Mouse (Mus musculus) hindbrain, embryonic 16.5 days (tissue): ENCODE results near the gene Mgll. TPM values are rescaled to one million over a fixed set of nuclear protein-coding genes. Genes with fewer than 3 reads are reported as not detected.

Source experiments
- ATAC-seq: fragments of 200-750 bp; cut with Nextera tagmentation; 2 replicates; pipeline ENCODE4 v1.8.0; 2017; ENCODE audit warnings: moderate TSS enrichment, moderate library complexity
- H3K27ac ChIP-seq: fragments of 300-500 bp; sonication (generic); 2 replicates; pipeline ENCODE4 v1.5.1; 2014; ENCODE audit warnings: low read depth, mild to moderate bottlenecking, control low read depth, low read length, moderate library complexity
- H3K27me3 ChIP-seq: fragments of 300-500 bp; sonication (generic); replicated peaks from 2 replicates; pipeline ENCODE4 v1.6.1; 2014; ENCODE audit warnings: low read length; ENCODE audit not compliant: control insufficient read depth, insufficient read depth
- H3K36me3 ChIP-seq: fragments of 300-500 bp; sonication (generic); 2 replicates; pipeline ENCODE4 v1.6.1; 2014; ENCODE audit warnings: mild to moderate bottlenecking, low read length, moderate library complexity, mixed read lengths; ENCODE audit not compliant: control insufficient read depth, insufficient read depth
- H3K4me1 ChIP-seq: fragments of 300-500 bp; sonication (generic); 2 replicates; pipeline ENCODE4 v1.6.1; 2014; ENCODE audit warnings: low read depth, low read length; ENCODE audit not compliant: control insufficient read depth, insufficient read depth
- H3K4me2 ChIP-seq: fragments of 300-500 bp; sonication (generic); 2 replicates; pipeline ENCODE4 v1.6.1; 2014; ENCODE audit warnings: mild to moderate bottlenecking, low read length, control low read depth, moderate library complexity
- H3K4me3 ChIP-seq: fragments of 300-500 bp; sonication (generic); 2 replicates; pipeline ENCODE4 v1.5.1; 2014; ENCODE audit warnings: mild to moderate bottlenecking, low read length, control low read depth, moderate library complexity
- H3K9ac ChIP-seq: fragments of 300-500 bp; sonication (generic); 2 replicates; pipeline ENCODE4 v1.6.1; 2014; ENCODE audit warnings: low read depth, mild to moderate bottlenecking, control low read depth, low read length, moderate library complexity
- H3K9me3 ChIP-seq: fragments of 300-500 bp; sonication (generic); 2 replicates; pipeline ENCODE4 v1.6.1; 2014; ENCODE audit warnings: mild to moderate bottlenecking, low read length, moderate library complexity; ENCODE audit not compliant: control insufficient read depth
- WGBS: fragments of 180-500 bp; shearing (Covaris S2); extraction: QIAGEN DNeasy Blood & Tissue Kit; methylation state at CpG from one replicate; pipeline ENCODE4 v1.1.7; 2014; 5-methylcytosine and 5-hydroxymethylcytosine counted together
- polyA plus RNA-seq: library from polyadenylated mRNA; unstranded; fragments of >200 nt; fragmentation: Nextera tagmentation; extraction: Ambion mirVana; gene quantifications from 2 replicates; pipeline ENCODE4 v1.2.1, GENCODE M21; 2015

Gene Mgll
- polyA plus RNA-seq, 1 experiment from 2014 or later, result 96.8 TPM

DNA sequence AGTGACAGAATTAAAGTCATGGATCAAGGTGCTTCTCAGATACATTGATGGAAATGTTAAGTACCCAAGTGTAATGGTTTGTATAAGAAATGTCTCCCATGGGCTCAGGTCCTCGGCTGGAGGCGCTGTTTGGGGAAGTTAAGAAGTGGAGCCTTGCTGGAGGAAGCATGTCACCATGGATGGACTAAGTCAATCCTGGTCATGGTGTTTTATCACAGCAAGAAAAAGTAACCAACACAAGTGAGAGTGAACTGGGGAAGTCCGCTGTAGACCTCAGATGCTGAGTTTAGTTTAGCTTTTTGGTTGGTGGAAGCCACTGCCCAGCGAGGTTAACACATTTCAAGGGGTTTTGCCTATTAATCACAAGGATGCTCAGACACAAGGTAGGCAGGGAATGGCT is 105.4 kb downstream of the Mgll start:
- Histone ChIP-seq H3K27me3 (no peaks in the 10 kb centered on the region), H3K9ac (no peak overlapping the region), H3K4me2 (no peak overlapping the region), H3K4me3 (no peak overlapping the region), H3K4me1 (peaks cover 13% of the 10 kb centered on the region), H3K36me3 (no peaks in the 10 kb centered on the region), H3K27ac (no peak overlapping the region), H3K9me3 (no peaks in the 10 kb centered on the region)
- no peak for ATAC-seq
- WGBS, result 89% methylated on average over 4 of the region's 4 CpGs

- ATAC-seq, result no peak
- H3K9ac ChIP-seq, result no peak overlapping the region
- peaks cover 13% of the 10 kb centered on the region for H3K4me1 ChIP-seq
- no peak overlapping the region for H3K27ac ChIP-seq
- no peaks in the 10 kb centered on the region for H3K9me3 ChIP-seq
- 90% methylated on average over 6 of the region's 6 CpGs for WGBS
- H3K36me3 ChIP-seq, result no peaks in the 10 kb centered on the region
- H3K4me2 ChIP-seq, result no peak overlapping the region
- no peaks in the 10 kb centered on the region for H3K27me3 ChIP-seq
- no peak overlapping the region for H3K4me3 ChIP-seq
Observed at GRCm38 (mm10) chr6:88830112-88830702, 106.0 kb downstream of the Mgll start.

DNA sequence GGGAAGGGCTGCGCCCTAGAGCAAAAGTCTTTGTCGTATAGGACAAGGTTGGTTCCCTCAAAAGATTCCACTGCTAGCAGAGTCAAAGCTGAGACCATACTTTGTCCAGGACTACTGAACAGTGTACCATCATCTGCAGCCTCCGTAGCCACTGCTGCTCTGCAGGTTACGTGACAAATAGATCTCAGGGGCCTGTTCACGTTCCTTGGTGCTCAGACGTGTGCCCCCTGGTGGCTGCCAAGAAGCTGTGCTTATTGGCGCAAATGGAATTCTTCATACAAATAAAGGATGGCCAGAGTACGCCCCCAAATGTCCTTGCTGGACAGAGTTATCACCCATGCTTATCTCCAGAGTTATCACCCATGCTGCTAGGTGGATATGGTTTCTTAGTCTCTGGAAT is 107.2 kb downstream of the Mgll start:
- H3K27ac ChIP-seq, result no peak overlapping the region
- H3K27me3 ChIP-seq, result no peaks in the 10 kb centered on the region
- no peak overlapping the region for H3K4me2 ChIP-seq
- no peak overlapping the region for H3K4me3 ChIP-seq
- H3K36me3 ChIP-seq, result peaks cover 7% of the 10 kb centered on the region; the same call in 1 of the 2 replicates
- peaks cover 12% of the 10 kb centered on the region for H3K4me1 ChIP-seq
- peak; percentile 67; the same call in 1 of the 2 replicates for ATAC-seq
- no peak overlapping the region for H3K9ac ChIP-seq
- H3K9me3 ChIP-seq, result no peaks in the 10 kb centered on the region
- WGBS, result 26% methylated on average over 8 of the region's 8 CpGs

GRCm38 (mm10) chr6:88832663-88833062 is 108.5 kb downstream of the Mgll start:
- ATAC-seq, result no peak
- no peaks in the 10 kb centered on the region for H3K27me3 ChIP-seq

GRCm38 (mm10) chr6:88833340-88834140 is 109.3 kb downstream of the Mgll start:
- Histone ChIP-seq H3K9ac (no peak overlapping the region), H3K27ac (no peak overlapping the region), H3K4me3 (no peak overlapping the region), H3K4me1 (no peaks in the 10 kb centered on the region; the same call in 1 of the 2 replicates), H3K9me3 (no peaks in the 10 kb centered on the region), H3K4me2 (no peak overlapping the region), H3K27me3 (no peaks in the 10 kb centered on the region), H3K36me3 (peaks cover 15% of the 10 kb centered on the region)
- 84% methylated on average over 5 of the region's 5 CpGs for WGBS
- no peak for ATAC-seq

More at GRCm38 (mm10) chr6:88832663-88833062, 108.5 kb downstream of the Mgll start:
- Histone ChIP-seq H3K27ac (no peak overlapping the region), H3K4me2 (no peak overlapping the region), H3K36me3 (peaks cover 7% of the 10 kb centered on the region; the same call in 1 of the 2 replicates), H3K4me3 (no peak overlapping the region), H3K9me3 (no peaks in the 10 kb centered on the region), H3K9ac (no peak overlapping the region), H3K4me1 (peaks cover under 1% of the 10 kb centered on the region; the same call in 1 of the 2 replicates)
- WGBS, result 69% methylated on average over 5 of the region's 5 CpGs

GRCm38 (mm10) chr6:88835047-88835446 is 110.8 kb downstream of the Mgll start:
- no peak overlapping the region for H3K27ac ChIP-seq
- no peak overlapping the region for H3K9ac ChIP-seq
- no peak for ATAC-seq
- H3K4me3 ChIP-seq, result no peak overlapping the region
- H3K4me1 ChIP-seq, result peaks cover 5% of the 10 kb centered on the region
- H3K27me3 ChIP-seq, result no peaks in the 10 kb centered on the region
- no peaks in the 10 kb centered on the region for H3K9me3 ChIP-seq
- H3K4me2 ChIP-seq, result no peak overlapping the region
- peaks cover 20% of the 10 kb centered on the region for H3K36me3 ChIP-seq
- WGBS, result 77% methylated on average over 5 of the region's 5 CpGs

DNA sequence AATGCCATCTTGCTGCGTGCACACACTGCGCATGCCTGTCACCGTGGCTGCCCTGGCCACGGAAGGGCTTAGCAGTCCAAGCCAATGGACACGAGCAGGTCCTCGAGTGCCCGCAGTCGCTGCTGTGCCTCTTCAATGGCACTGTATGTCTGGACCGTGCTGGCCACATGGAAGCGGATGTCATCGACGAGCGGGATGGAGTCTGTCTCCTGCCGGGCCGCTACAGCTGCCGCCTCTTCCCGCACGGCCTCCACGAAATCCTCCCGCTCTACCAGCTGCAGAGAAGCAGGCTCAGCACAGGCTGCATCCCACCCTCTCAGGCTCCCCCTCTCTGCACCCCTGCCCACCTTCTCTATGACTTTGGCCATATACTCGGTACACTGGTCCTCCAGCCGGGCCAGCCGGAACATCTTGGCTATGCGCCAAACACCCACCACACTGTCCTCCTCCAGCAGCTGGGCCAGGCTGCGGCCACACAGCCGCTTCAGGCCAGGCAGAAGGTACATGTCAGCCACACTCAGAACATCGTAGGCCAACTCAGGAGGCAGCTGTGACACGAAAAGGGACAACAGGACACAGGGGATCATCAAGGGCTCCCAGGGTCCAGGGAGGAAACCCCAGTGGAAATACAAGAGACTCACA is 112.1 kb downstream of the Mgll start:
- Histone ChIP-seq H3K4me3 (no peak overlapping the region), H3K27me3 (no peaks in the 10 kb centered on the region), H3K9ac (no peak overlapping the region), H3K27ac (no peak overlapping the region), H3K4me1 (peaks cover 15% of the 10 kb centered on the region), H3K9me3 (no peaks in the 10 kb centered on the region), H3K36me3 (peaks cover 20% of the 10 kb centered on the region), H3K4me2 (no peak overlapping the region)
- ATAC-seq, result no peak
- WGBS, result 83% methylated on average over 28 of the region's 28 CpGs

DNA sequence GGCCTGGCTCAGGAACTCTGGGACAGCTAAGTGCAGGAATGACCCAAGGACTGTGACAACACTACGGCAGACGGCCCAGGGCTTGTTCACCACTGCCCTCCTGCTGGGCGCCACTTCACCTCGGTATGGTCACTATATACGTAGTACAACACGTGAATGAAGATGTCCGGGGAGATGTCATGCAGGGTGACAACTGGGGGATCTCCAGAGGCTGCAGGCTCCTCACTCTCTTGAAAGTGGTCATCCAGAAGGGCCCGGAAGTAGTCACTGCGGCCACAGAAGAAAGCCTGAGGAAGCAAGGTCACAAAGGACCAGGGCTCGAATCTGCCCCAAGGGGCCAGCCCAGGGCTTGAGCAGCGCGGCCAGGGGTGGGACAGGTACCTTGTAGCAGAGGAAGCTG is 113.8 kb downstream of the Mgll start:
- peaks cover 20% of the 10 kb centered on the region for H3K36me3 ChIP-seq
- H3K4me1 ChIP-seq, result peaks cover 18% of the 10 kb centered on the region
- H3K9ac ChIP-seq, result no peak overlapping the region
- WGBS, result 88% methylated on average over 12 of the region's 12 CpGs
- no peaks in the 10 kb centered on the region for H3K9me3 ChIP-seq
- H3K4me3 ChIP-seq, result no peak overlapping the region
- no peak for ATAC-seq
- H3K27me3 ChIP-seq, result no peaks in the 10 kb centered on the region
- H3K4me2 ChIP-seq, result no peak overlapping the region
- no peak overlapping the region for H3K27ac ChIP-seq

DNA sequence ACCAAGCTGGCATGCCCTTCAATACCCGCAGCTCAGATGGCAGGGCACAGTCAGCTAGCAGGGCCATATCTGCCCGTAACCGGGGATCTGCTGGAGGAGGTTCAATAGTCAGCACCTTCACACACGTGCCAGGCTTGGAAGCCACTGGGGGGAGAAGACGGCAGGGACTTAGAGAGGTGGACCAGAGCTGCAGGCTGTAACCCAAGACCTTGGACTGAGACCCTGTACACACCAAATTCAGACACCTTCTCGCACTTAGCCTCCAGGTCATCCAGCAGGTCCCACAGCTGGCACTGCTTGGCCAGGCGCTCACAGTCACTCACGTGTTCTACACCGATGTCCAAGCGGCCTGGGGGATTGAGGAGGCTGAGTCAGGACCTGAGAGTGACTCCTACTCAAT is 114.4 kb downstream of the Mgll start:
- Histone ChIP-seq H3K4me3 (no peak overlapping the region), H3K4me1 (peaks cover 20% of the 10 kb centered on the region), H3K9ac (no peak overlapping the region), H3K27ac (no peak overlapping the region), H3K9me3 (no peaks in the 10 kb centered on the region), H3K4me2 (no peak overlapping the region), H3K27me3 (no peaks in the 10 kb centered on the region), H3K36me3 (peaks cover 20% of the 10 kb centered on the region)
- ATAC-seq, result no peak
- WGBS, result 91% methylated on average over 10 of the region's 10 CpGs
